Mouse (Mus musculus) cerebellum, postnatal 10 days (tissue): ENCODE data around the gene Tm6sf1.

Source experiments
- DNase-seq, 2 experiments: peaks; one replicate each; pipeline ENCODE4 v3.0.0; 2021; ENCODE audit warnings: mixed read lengths in 2 of 2

The Tm6sf1 gene

DNA sequence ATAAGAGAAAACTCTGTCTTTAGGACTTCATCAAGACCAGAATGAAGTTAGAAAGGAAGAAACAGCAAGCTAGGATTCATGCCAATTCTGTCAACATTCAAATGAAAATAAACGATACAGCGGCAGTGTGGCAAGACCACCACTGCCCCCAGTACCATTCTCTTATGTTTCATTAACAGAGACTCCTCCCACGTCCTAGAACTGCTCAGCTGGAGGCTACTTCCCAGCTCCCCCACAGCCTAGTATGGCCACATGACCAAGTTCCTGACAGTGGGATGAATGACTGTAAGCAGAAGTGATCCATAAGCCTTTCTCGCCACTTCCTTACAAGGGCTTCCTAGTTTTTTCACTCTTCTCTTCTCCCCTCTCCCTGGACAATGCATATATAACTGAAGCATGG is 45.3 kb downstream of the Tm6sf1 start:
- no peak for DNase-seq

DNA sequence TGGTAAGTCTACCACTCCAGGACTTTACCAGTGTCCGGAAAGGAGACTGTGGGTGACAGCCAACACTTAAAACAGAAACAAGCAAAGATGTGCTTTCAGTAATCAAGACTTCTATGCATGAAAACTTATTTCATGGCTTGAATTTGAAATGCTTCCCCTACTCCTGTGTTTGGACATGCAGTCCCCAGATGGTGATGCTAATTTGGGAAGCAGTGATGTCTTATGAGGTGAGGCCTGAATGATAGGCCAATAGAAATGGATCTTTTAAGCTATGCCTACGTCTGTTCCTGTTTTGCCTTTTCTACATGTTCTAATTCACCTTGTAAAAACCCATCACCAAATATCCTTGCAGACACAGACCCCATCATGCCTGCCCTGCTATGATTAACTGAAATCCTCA is 46.1 kb downstream of the Tm6sf1 start:
- no peak for DNase-seq

DNA sequence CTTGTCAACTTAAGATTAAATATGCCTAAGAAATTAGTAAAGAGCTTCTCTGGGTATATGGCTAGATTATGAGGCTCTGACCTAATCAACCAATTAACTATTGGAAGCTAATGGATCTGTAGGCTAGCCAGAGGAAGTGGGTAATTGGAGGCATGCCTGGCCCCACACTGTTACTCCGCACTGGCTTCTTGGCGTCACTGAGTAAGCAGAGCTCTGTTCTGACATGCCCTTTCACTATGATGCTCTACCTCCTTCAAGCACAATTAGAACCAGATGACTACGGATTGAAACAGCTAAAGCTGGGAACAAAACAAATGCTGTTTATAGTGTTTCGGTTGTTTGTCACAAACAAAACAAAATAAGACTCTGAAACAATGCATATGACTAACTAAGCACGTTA is 59.5 kb downstream of the Tm6sf1 start:
- DNase-seq: peak; percentile 83 to 89

DNA sequence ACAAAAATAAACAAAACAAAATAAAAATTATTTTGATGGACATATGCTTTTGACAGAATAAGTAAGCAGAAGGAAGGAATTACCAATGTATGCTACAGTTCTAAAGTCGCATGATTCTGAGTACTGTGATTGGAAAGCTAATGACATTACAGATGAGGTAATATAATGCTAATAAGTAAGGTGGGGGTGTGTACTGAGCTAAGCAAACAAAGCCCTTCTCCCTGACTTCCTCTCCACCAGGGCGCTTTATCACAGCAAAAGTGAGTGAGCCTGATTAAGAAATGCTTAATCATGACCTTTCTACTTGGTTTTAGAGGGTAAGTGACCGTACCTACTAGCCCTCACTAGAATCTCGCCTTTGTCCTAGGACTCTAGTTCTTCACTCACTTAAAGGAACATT is 61.5 kb downstream of the Tm6sf1 start:
- DNase-seq: no peak

DNA sequence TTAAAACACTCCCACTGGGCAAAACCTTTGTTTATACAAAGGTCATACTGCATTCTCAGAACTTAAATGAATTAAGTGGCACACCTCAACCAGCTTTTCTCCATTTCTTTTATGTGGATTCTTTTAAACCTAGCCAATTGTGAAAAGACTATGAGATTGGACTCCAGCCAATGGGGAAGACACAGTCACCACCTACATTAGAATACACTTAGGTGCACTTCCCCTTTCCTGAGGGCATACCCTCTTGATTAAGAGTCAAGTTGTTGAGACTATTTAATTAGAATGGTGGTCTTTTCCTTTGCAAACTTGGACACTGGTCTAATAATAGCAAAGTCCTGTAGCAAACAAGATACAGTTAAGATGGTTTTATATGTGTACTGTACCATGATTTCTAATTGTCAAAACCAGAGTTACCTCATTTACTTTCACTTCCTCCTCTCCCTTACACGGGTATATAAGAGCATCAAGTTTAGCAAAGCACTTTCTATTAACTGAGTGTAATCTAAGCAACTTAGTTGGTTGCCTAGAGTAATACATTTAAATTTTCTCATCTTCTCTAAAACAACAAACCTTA is 62.7 kb downstream of the Tm6sf1 start:
- DNase-seq: no peak

DNA sequence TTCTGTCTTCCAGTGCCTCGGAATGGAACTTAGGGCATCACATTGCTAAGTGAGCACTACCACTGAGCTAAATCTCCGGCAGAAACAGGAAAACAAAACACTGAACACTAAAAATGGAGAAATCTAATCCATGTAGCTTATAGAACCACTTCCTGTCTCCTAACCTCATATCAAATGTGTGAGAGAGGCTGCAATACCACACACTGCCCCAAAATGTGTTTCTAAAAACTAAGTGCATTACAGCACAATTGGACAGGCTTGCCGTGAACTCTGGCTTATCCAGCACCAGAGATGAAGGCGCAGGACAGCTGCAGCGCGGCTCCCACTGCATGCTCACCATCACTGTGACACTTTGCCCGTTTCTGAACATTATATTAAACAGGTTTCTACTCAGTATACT is 70.2 kb downstream of the Tm6sf1 start:
- no peak for DNase-seq

DNA sequence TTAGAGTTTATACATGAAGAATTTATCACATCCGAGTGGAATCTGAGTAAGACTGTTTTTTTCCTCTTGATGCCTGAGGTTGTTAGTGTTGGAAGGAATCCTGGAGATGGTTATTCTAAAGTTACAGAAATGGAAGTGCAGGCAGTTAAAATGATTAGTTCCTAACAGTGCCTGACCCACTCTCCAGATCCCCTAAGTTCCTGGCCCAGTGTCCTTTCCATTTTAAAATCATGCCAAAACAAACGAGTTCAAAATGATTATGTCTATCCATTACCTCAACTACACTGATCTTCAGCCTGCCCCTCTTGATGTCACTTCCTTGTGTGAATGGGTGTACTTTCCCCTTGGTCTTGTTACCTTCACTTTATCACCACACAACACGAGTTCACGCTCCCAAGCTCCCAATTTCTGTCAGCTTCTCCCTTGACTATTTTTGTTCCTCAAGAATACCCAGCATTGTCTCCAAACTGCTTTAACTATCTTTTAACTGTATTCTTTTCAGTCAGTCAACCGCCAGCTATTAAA is 73.8 kb downstream of the Tm6sf1 start:
- no peak for DNase-seq

DNA sequence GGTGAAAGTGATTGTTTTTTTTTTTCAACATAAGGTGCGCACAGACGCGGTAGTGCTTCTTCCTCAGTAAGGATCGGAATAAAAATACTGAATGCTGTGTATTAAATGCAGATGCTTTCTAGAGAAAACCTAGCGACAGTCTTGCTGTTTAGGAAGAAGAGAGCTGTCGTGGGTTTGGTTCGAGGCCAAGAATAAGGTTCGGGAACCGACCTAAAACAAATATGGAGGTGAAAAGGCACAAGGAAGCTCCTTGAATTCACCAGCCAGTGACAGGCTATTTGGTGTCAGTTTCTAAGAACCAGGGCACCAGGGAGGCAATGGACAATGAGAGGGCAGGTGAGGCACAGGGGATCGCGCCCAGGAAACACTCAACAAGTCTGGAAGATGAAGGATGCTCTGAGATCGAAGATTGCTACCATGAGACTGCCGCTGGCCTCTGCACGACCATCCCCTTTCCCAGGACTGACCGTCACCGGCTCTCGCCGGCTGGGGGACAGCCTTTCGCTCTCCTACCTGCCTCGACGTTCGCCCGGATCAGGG is 74.3 kb downstream of the Tm6sf1 start:
- peak; percentile 38 to 59 for DNase-seq

DNA sequence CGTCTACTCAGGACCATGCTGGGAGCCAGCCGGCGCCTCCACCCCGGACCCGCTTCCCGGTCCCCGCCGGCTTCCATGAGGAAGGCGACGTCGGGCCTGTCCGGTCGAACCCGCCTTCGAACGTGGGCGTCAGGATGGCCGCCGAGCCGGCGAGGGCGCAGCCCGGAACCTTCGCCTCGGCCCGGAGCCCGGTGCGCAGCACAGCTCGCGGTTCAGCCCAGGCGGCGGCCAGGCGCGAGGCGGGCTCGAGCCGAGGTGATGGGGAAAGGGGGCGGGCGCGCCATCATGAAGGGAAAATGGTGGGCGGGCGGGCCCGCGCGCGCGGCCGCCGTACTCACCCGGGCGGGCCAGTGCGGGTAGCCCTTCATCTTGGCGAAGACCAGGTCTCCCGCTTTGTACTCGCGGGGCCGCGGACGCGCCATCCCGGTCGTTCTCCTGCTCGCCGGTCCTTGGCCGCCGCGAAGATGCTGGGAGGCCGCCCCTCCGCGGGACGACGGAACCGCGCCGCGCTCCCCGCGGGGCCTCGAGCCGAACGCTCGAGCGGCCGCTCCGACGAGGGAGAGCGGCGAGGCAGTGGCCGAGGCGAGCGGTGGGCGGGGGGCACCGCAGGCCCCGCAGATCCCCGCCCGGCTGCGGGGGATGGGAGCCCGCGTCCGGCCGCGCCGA is 74.9 kb downstream of the Tm6sf1 start:
- peak; percentile 88 for DNase-seq
